Mouse (Mus musculus) liver, postnatal 0 days (tissue): ENCODE results near the gene Lzts2. TPM values are rescaled to one million over a fixed set of nuclear protein-coding genes. Genes with fewer than 3 reads are reported as not detected.

Experiments
- ATAC-seq: fragments of 200-750 bp; cut with Nextera tagmentation; 2 replicates; pipeline ENCODE4 v1.8.0; 2017; ENCODE audit warnings: mild to moderate bottlenecking, moderate library complexity
- DNase-seq: peaks from one replicate; pipeline ENCODE4 v3.0.0-alpha.2; 2016
- H3K27ac ChIP-seq: fragments of 300-500 bp; sonication (generic); 2 replicates; pipeline ENCODE4 v1.5.1; 2014; ENCODE audit warnings: antibody characterized with exemption, moderate library complexity, mild to moderate bottlenecking, low read depth
- H3K27me3 ChIP-seq: fragments of 300-500 bp; sonication (generic); 2 replicates; pipeline ENCODE4 v1.6.1; 2014; ENCODE audit warnings: low read length, control low read depth, mixed read lengths; ENCODE audit not compliant: insufficient read depth
- H3K36me3 ChIP-seq: fragments of 300-500 bp; sonication (generic); replicated peaks from 2 replicates; pipeline ENCODE4 v1.6.1; 2014; ENCODE audit warnings: mild to moderate bottlenecking, control low read depth, low read length, moderate library complexity, mixed read lengths; ENCODE audit not compliant: insufficient read depth
- H3K4me1 ChIP-seq: fragments of 300-500 bp; sonication (generic); 2 replicates; pipeline ENCODE4 v1.6.1; 2014; ENCODE audit warnings: antibody characterized with exemption, mild to moderate bottlenecking, control low read depth; ENCODE audit not compliant: insufficient read depth
- H3K4me2 ChIP-seq: fragments of 300-500 bp; sonication (generic); 2 replicates; pipeline ENCODE4 v1.6.1; 2014; ENCODE audit warnings: low read depth, mild to moderate bottlenecking, low read length, moderate library complexity, mixed read lengths
- H3K4me3 ChIP-seq: fragments of 300-500 bp; sonication (generic); 2 replicates; pipeline ENCODE4 v1.5.1; 2014; ENCODE audit warnings: low read depth, low read length
- H3K9ac ChIP-seq: fragments of 300-500 bp; sonication (generic); replicated peaks from 2 replicates; pipeline ENCODE4 v1.6.1; 2014; ENCODE audit warnings: mild to moderate bottlenecking, moderate library complexity
- H3K9me3 ChIP-seq: fragments of 300-500 bp; sonication (generic); 2 replicates; pipeline ENCODE4 v1.6.1; 2016; ENCODE audit warnings: mild to moderate bottlenecking, control low read depth, low read length, mixed read lengths
- CTCF ChIP-seq: sonication (generic); IDR thresholded peaks from 2 replicates; pipeline ENCODE4 v1.5.1; 2016; ENCODE audit warnings: antibody characterized with exemption, low read depth
- EP300 ChIP-seq: IDR thresholded peaks from 2 replicates; pipeline ENCODE4 v1.6.1; 2016; ENCODE audit warnings: antibody characterized with exemption, low read depth, mild to moderate bottlenecking
- WGBS: fragments of 180-500 bp; shearing (Covaris S2); extraction: QIAGEN DNeasy Blood & Tissue Kit; methylation state at CpG from one replicate; pipeline ENCODE4 v1.1.7; 2014; ENCODE audit not compliant: insufficient replicate concordance; 5-methylcytosine and 5-hydroxymethylcytosine counted together
- polyA plus RNA-seq: library from polyadenylated mRNA; unstranded; fragments of >200 nt; fragmentation: Nextera tagmentation; extraction: Ambion mirVana; gene quantifications from 2 replicates; pipeline ENCODE4 v1.2.1, GENCODE M21; 2015

Gene Lzts2
- polyA plus RNA-seq, 1 experiment from 2014 or later, result 5.7 TPM

- peak; percentile 93 for TF ChIP-seq CTCF
- no peak for TF ChIP-seq EP300
- Histone ChIP-seq H3K36me3 (no peaks in the 10 kb centered on the region), H3K27ac (peak overlapping the region; percentile 89), H3K4me2 (peak overlapping the region; percentile 91), H3K4me1 (peaks cover 26% of the 10 kb centered on the region), H3K27me3 (peaks cover 30% of the 10 kb centered on the region), H3K4me3 (peak overlapping the region; percentile 58), H3K9me3 (no peaks in the 10 kb centered on the region), H3K9ac (peak overlapping the region; percentile 77)
- DNase-seq (peak; percentile 92), ATAC-seq (peak; percentile 54)
- 6% methylated on average over 20 of the region's 20 CpGs for WGBS
Observed at GRCm38 (mm10) chr19:45073871-45074542, 59.8 kb downstream of the Lzts2 start.

GRCm38 (mm10) chr19:45074580-45075322 is 60.5 kb downstream of the Lzts2 start, which contains the start of gene Kazald1:
Gene Kazald1 (plus strand): TSS chr19:45075241.
- no peaks in the 10 kb centered on the region for H3K36me3 ChIP-seq
- peak; percentile 94 for DNase-seq
- WGBS, result under 1% methylated on average over 45 of the region's 45 CpGs
- ATAC-seq, result peak; percentile 90
- H3K9me3 ChIP-seq, result no peaks in the 10 kb centered on the region
- H3K4me3 ChIP-seq, result peak within 1 kb of the TSS; percentile 58
- TF ChIP-seq EP300, result peak; percentile 68; the same call in 1 of the 2 replicates
- TF ChIP-seq CTCF, result 0 out of 2 replicates have a peak, but pooled peaks have one; percentile 1
- H3K4me1 ChIP-seq, result peaks cover 30% of the 10 kb centered on the region
- peak within 1 kb of the TSS; percentile 91 for H3K4me2 ChIP-seq
- H3K9ac ChIP-seq, result peak within 1 kb of the TSS; percentile 77
- H3K27me3 ChIP-seq, result peaks cover 38% of the 10 kb centered on the region
- peak within 1 kb of the TSS; percentile 89 for H3K27ac ChIP-seq

DNA sequence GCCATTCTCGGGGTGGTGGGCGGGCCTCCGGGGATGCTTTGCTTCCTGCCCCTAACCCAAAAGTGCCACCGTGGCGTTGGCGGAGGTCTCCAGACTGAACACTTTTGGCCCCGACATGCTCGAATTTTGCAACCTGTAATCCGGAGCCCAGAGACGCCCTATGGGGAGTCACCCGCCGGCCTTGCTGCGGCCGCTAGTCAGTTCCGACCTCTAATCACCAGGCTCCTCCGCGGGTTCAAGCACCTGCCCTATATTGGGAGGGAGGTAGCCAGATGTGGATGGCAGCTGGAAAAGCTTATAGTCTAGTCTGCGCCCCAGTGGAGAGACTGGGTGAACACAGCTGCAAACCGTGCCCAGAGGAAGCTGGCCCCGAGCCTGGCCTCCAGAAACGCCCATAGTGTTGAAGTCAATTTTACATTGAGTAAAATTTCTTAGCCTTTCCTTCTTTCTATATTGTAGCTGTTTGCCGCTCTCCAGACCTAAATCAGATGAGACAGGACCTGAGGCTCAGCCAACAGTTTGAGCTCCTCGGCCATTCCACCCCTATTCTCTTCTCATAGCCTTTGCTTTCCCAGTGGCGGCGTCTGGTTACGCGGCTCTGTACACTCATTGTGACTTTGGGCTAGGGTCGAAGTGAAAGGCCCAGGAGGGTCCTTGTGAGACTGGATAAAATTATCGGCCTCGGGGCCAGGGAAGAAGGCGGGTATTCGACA is 61.3 kb downstream of the Lzts2 start:
- H3K27me3 ChIP-seq, result peaks cover 45% of the 10 kb centered on the region
- WGBS, result 1% methylated on average over 32 of the region's 32 CpGs

DNA sequence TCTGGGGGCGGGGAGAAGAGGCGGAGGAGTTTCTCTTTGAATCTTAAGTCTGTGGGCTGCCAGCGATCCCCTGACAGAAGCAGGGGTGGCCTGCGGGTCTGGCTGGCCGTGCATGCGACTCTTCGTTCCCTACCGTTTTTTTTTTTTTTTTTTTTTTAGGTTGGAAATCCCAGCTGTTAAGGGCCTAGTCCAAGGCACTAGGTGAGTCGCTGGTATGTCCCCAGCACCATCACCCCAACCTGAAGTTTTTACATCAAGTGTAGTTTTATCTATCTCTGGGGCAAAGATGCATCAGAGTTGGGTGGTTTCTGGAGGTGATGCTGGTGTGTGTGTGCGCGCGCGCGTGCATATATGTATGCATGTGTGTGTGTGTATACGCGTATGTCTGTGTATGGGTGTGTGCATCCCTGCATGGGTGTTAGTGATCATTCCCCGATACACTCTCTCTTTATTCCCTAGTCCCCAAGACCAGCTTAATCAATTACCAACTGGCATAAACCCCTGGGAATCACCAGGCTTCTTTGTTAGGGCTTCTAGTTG is 61.9 kb downstream of the Lzts2 start:
- peak overlapping the region; percentile 77 for H3K9ac ChIP-seq
- no peak overlapping the region for H3K27ac ChIP-seq
- ATAC-seq, result no peak
- H3K27me3 ChIP-seq, result peaks cover 51% of the 10 kb centered on the region
- no peaks in the 10 kb centered on the region for H3K36me3 ChIP-seq
- DNase-seq, result peak; percentile 20
- H3K9me3 ChIP-seq, result no peaks in the 10 kb centered on the region
- H3K4me3 ChIP-seq, result peak overlapping the region; percentile 58
- peaks cover 31% of the 10 kb centered on the region for H3K4me1 ChIP-seq
- no peak for TF ChIP-seq EP300
- TF ChIP-seq CTCF, result no peak
- H3K4me2 ChIP-seq, result peak overlapping the region; percentile 91
- 10% methylated on average over 17 of the region's 17 CpGs for WGBS

More for the DNA sequence above, 61.3 kb downstream of the Lzts2 start:
- peak overlapping the region; percentile 91 for H3K4me2 ChIP-seq
- peaks cover 34% of the 10 kb centered on the region for H3K4me1 ChIP-seq
- H3K9ac ChIP-seq, result peak overlapping the region; percentile 77
- DNase-seq, result peak; percentile 26
- no peaks in the 10 kb centered on the region for H3K9me3 ChIP-seq
- H3K36me3 ChIP-seq, result no peaks in the 10 kb centered on the region
- peak overlapping the region; percentile 58 for H3K4me3 ChIP-seq
- H3K27ac ChIP-seq, result peak overlapping the region; percentile 89
- ATAC-seq, result peak; percentile 58
- TF ChIP-seq CTCF, result 0 out of 2 replicates have a peak, but pooled peaks have one; percentile 16
- no peak for TF ChIP-seq EP300

Other genes with a start within 250 kb of the Lzts2 start
- 6.5 and 7.5 TPM in 2 replicates for gene Slf2, start 83.3 kb upstream of the Lzts2 start, polyA plus RNA-seq
- 9.3 and 11.3 TPM in 2 replicates for gene Sema4g, start 25.3 kb upstream of the Lzts2 start, polyA plus RNA-seq
- gene Twnk, start 8.8 kb upstream of the Lzts2 start, polyA plus RNA-seq, result 9.9 and 10.6 TPM in 2 replicates
- gene Mrpl43, start 8.0 kb upstream of the Lzts2 start, polyA plus RNA-seq, result 43.6 and 43.8 TPM in 2 replicates
- gene Pdzd7, start 31.3 kb downstream of the Lzts2 start, polyA plus RNA-seq, result not detected in 2 replicates
- 2.5 and 2.8 TPM in 2 replicates for gene Sfxn3, start 33.1 kb downstream of the Lzts2 start, polyA plus RNA-seq
- 0.30 and 0.38 TPM in 2 replicates for gene Kazald1, start 60.8 kb downstream of the Lzts2 start, polyA plus RNA-seq
- gene Tlx1, start 136.3 kb downstream of the Lzts2 start, polyA plus RNA-seq, result not detected in 2 replicates
- gene Lbx1, start 221.4 kb downstream of the Lzts2 start, polyA plus RNA-seq, result 0.04 TPM in 1 of 2 replicates, not detected in the other